Mouse (Mus musculus): ENCODE measurements around the gene March8. TPM values are rescaled to one million over a fixed set of nuclear protein-coding genes. Genes with fewer than 3 reads are reported as not detected.

March8 gene
- total and polyA plus RNA-seq, 3 experiments: 22.7 to 24.9 TPM; not detected in 1

DNA sequence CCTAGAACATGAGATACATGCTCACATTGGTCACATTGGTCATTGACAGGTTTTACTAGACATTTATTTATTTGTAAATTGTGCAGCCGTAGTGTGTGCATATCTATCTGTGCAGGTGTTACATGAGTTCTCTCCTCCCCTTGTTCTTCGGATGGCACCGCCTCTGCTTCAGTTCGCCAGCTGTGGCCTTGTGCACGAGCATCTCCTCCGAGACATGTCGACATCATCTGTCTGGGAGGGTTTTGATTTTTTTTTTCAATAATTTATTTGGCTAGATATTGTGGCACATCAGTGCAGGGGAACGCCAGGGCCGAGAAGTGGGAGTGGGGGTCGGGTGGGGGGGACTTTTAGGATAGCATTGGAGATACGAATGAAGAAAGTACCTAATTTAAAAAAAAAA is 30.1 kb downstream of the March8 start:
- Histone ChIP-seq H3K27ac (ENCODE audit: control insufficient read depth, low read depth, low read length) (no peak overlapping the region), H3K9ac (ENCODE audit: control insufficient read depth, low read depth, low read length, poor library complexity, severe bottlenecking) (no peak overlapping the region), H3K4me3 (ENCODE audit: control insufficient read depth in 1 of 2, insufficient read depth in 1 of 2, low read depth in 2 of 2, low read length in 2 of 2) (no peak overlapping the region), H3K4me1 (ENCODE audit: control insufficient read depth in 1 of 2, insufficient read depth in 2 of 2, low read length in 2 of 2) (peaks cover 7 to 9% of the 10 kb centered on the region in 2 experiments; a peak in 3 of 4 replicates), H3K79me2 (ENCODE audit: control insufficient read depth, insufficient read depth, low read length, poor library complexity) (peaks cover 4% of the 10 kb centered on the region; the same call in 1 of the 2 replicates), H3K9me3 (replicated peaks; ENCODE audit: insufficient read depth, low read length) (no peaks in the 10 kb centered on the region), H3K27me3 (ENCODE audit: control insufficient read depth in 1 of 2, insufficient read depth in 2 of 2, low read length in 2 of 2) (no peaks in the 10 kb centered on the region), H3K36me3 (ENCODE audit: control insufficient read depth in 1 of 2, insufficient read depth in 2 of 2, low read length in 2 of 2) (peaks cover 0 to 13% of the 10 kb centered on the region in 2 experiments; a peak in 3 of 4 replicates)
- TF ChIP-seq UBTF (IDR thresholded peaks at IDR 0.05; ENCODE audit: borderline replicate concordance, insufficient read depth, low read depth, low read length) (no peak), MAZ (IDR thresholded peaks at IDR 0.05; ENCODE audit: low read depth, low read length) (no peak), SIN3A (IDR thresholded peaks at IDR 0.05; ENCODE audit: low read length) (no peak), SMC3 (IDR thresholded peaks at IDR 0.05; ENCODE audit: low read depth, low read length) (no peak), EP300 (IDR thresholded peaks at IDR 0.05; ENCODE audit: low read depth in 1 of 2, low read length in 2 of 2) (no peak), E2F4 (IDR thresholded peaks at IDR 0.05; ENCODE audit: borderline replicate concordance, low read depth, low read length) (no peak), TAL1 (IDR thresholded peaks at IDR 0.05; ENCODE audit: low read length) (no peak)
- DNase-seq (ENCODE audit: low read depth, low spot score): no peak

DNA sequence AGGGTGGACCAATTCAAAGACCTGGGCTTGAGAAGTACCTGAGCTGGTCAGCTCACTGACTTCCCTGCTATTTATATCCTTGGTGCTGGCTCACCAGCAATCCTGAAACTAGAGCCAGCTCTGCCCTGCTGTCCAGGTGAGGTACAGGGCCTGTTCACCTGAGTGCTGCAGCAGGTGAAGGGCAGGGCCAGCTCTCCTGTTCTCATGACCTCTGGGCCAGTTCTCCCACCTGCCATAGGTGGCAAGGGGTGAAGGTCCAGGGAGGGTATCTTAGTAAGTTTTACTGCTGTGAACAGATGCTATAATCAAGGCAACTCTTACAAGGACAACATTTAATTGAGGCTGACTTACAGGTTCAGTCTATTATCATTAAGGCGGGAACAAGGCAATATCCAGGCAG is 32.0 kb downstream of the March8 start:
- no peak overlapping the region for H3K9ac ChIP-seq (ENCODE audit: control insufficient read depth, low read depth, low read length, poor library complexity, severe bottlenecking)
- H3K79me2 ChIP-seq (ENCODE audit: control insufficient read depth, insufficient read depth, low read length, poor library complexity): peaks cover 8% of the 10 kb centered on the region; the same call in 1 of the 2 replicates
- H3K36me3 ChIP-seq (ENCODE audit: control insufficient read depth in 1 of 2, insufficient read depth in 2 of 2, low read length in 2 of 2): peaks cover 0 to 23% of the 10 kb centered on the region in 2 experiments; a peak in 3 of 4 replicates
- H3K27me3 ChIP-seq (ENCODE audit: control insufficient read depth in 1 of 2, insufficient read depth in 2 of 2, low read length in 2 of 2): no peaks in the 10 kb centered on the region
- no peak overlapping the region for H3K4me3 ChIP-seq (ENCODE audit: control insufficient read depth in 1 of 2, insufficient read depth in 1 of 2, low read depth in 2 of 2, low read length in 2 of 2)
- no peak for DNase-seq (ENCODE audit: low read depth, low spot score)
- no peaks in the 10 kb centered on the region for H3K9me3 ChIP-seq (replicated peaks; ENCODE audit: insufficient read depth, low read length)
- H3K27ac ChIP-seq (ENCODE audit: control insufficient read depth, low read depth, low read length): no peak overlapping the region
- peaks cover 12 to 19% of the 10 kb centered on the region in 2 experiments for H3K4me1 ChIP-seq (ENCODE audit: control insufficient read depth in 1 of 2, insufficient read depth in 2 of 2, low read length in 2 of 2)
- TF ChIP-seq ZNF384 (IDR thresholded peaks at IDR 0.05; ENCODE audit: low read depth, low read length) (no peak), GABPA (IDR thresholded peaks at IDR 0.05; ENCODE audit: low read depth, low read length) (no peak), POLR2A (IDR thresholded peaks at IDR 0.05; ENCODE audit: control insufficient read depth in 1 of 2, insufficient read depth in 1 of 2, low read depth in 1 of 2, low read length in 2 of 2, poor library complexity in 1 of 2) (no peak), CTCF (IDR thresholded peaks at IDR 0.05 in 2 of 3, conservative IDR thresholded peaks at IDR 0.05 in 1 of 3; ENCODE audit: control insufficient read depth in 1 of 3, insufficient read depth in 1 of 3, low read depth in 2 of 3, low read length in 3 of 3, poor library complexity in 1 of 3, severe bottlenecking in 1 of 3) (no peak), POLR2AphosphoS2 (IDR thresholded peaks at IDR 0.05; ENCODE audit: low read length) (no peak), POLR2AphosphoS5 (IDR thresholded peaks at IDR 0.05; ENCODE audit: borderline replicate concordance, low read depth, low read length) (no peak), NELFE (IDR thresholded peaks at IDR 0.05; ENCODE audit: low read depth, low read length) (no peak), RAD21 (IDR thresholded peaks at IDR 0.05; ENCODE audit: low read depth, low read length) (no peak), MAZ (IDR thresholded peaks at IDR 0.05; ENCODE audit: low read depth, low read length) (no peak), JUND (IDR thresholded peaks at IDR 0.05; ENCODE audit: low read depth, low read length) (no peak), HCFC1 (IDR thresholded peaks at IDR 0.05; ENCODE audit: low read depth, low read length) (no peak), USF1 (IDR thresholded peaks at IDR 0.05; ENCODE audit: low read depth, low read length) (no peak), E2F4 (IDR thresholded peaks at IDR 0.05; ENCODE audit: borderline replicate concordance, low read depth, low read length) (no peak), CHD1 (IDR thresholded peaks at IDR 0.05; ENCODE audit: low read depth, low read length) (no peak), BHLHE40 (IDR thresholded peaks at IDR 0.05; ENCODE audit: borderline replicate concordance, low read depth, low read length) (no peak), MXI1 (IDR thresholded peaks at IDR 0.05; ENCODE audit: low read depth, low read length) (no peak), MYB (IDR thresholded peaks at IDR 0.05; ENCODE audit: low read depth, low read length) (no peak)

Measured in MEL (cell line).